12 mouse cellular contexts compared by ENCODE assay signal in the genomic region with DNA sequence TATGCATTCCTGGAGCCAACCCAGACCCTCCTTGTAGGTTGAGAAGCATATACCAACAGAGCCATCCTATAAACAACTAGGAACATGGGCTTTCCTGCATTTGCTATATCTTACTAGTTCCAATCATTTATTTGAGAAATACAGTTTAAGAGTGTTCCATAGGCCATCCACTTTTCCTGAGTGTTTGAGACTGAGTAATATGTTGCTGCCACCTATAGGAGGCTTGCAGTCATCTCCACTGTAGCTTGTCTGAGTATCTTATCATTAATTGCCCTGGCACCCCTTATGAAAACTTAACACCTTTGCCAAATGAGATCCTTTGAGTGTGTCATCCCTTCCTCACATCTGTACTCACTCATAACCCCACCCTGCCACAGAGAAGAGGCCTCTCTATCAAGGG. TPM values are rescaled to one million over a fixed set of nuclear protein-coding genes. Genes with fewer than 3 reads are reported as not detected.
DNase-seq lines count a peak whose midpoint lies in the region; ATAC-seq lines count a peak whose summit lies in the region.
"Had no signal": no experiment of that assay in that cellular context is flagged by ENCODE, and none has a peak within 500 bp of the region (broad histone marks: within the 10 kb centered on the region; RNA-seq: fewer than 3 reads in every experiment).

No protein-coding gene starts in this region.

- H3K36me3 ChIP-seq in embryonic facial prominence, embryonic 11.5 days (replicated peaks; ENCODE audit: control insufficient read depth, insufficient read depth, low read depth, low read length) = no peaks in the 10 kb centered on the region
- peaks cover 5% of the 10 kb centered on the region for H3K36me3 ChIP-seq in embryonic facial prominence, embryonic 10.5 days (replicated peaks)
- peaks cover 13% of the 10 kb centered on the region for H3K36me3 ChIP-seq in midbrain, embryonic 13.5 days

- H3K27ac ChIP-seq in embryonic facial prominence, embryonic 11.5 days (replicated peaks; ENCODE audit: low read depth, low read length) = no peak overlapping the region
- no peak overlapping the region for H3K27ac ChIP-seq in embryonic facial prominence, embryonic 10.5 days (replicated peaks)
- H3K27ac ChIP-seq in midbrain, embryonic 13.5 days = no peak overlapping the region

- ATAC-seq in embryonic facial prominence, embryonic 11.5 days (replicated peaks; ENCODE audit: insufficient number of reproducible peaks, low FRiP score, low TSS enrichment, low read depth) = peak; percentile 34; the same call in 1 of the 2 replicates
- ATAC-seq in midbrain, embryonic 13.5 days = peak; percentile 46; the same call in 1 of the 2 replicates

- H3K4me2 ChIP-seq in embryonic facial prominence, embryonic 11.5 days (ENCODE audit: low read depth, low read length) = no peak overlapping the region
- H3K4me2 ChIP-seq in midbrain, embryonic 13.5 days (replicated peaks) = no peak overlapping the region

- DNase-seq in embryonic facial prominence, embryonic 11.5 days (ENCODE audit: low spot score) = peak; percentile 47
- no peak for DNase-seq in embryonic facial prominence, embryonic 10.5 days (ENCODE audit: low spot score)
- peak; percentile 31 for DNase-seq in 416B (ENCODE audit: low read depth)
- peak; percentile 9 for DNase-seq in embryo, embryonic 9.5 days (ENCODE audit: extremely low spot score)
- no peak for DNase-seq in adrenal gland, postnatal 25 days
- DNase-seq in ovary, adult 18-20 months (ENCODE audit: low spot score) = no peak
- DNase-seq in thymus, postnatal 4 days = no peak
- DNase-seq: B cell, adult 2 months had no signal

- H3K27me3 ChIP-seq in embryonic facial prominence, embryonic 11.5 days (ENCODE audit: control insufficient read depth, insufficient read depth, low read length) = no peaks in the 10 kb centered on the region
- H3K27me3 ChIP-seq in embryonic facial prominence, embryonic 10.5 days (replicated peaks; ENCODE audit: low read depth, poor library complexity, severe bottlenecking) = no peaks in the 10 kb centered on the region
- no peaks in the 10 kb centered on the region for H3K27me3 ChIP-seq in midbrain, embryonic 13.5 days

- H3K4me3 ChIP-seq in embryonic facial prominence, embryonic 11.5 days (ENCODE audit: low read depth, low read length) = no peak overlapping the region
- H3K4me3 ChIP-seq in embryonic facial prominence, embryonic 10.5 days = no peak overlapping the region
- no peak overlapping the region for H3K4me3 ChIP-seq in midbrain, embryonic 13.5 days (replicated peaks)

- no peaks in the 10 kb centered on the region for H3K4me1 ChIP-seq in embryonic facial prominence, embryonic 11.5 days (ENCODE audit: control insufficient read depth, insufficient read depth, low read length)
- H3K4me1 ChIP-seq in embryonic facial prominence, embryonic 10.5 days = 0 out of 2 replicates have a peak, but pooled peaks cover 4% of the 10 kb centered on the region
- H3K4me1 ChIP-seq in midbrain, embryonic 13.5 days (replicated peaks) = no peaks in the 10 kb centered on the region

- no peaks in the 10 kb centered on the region for H3K9me3 ChIP-seq in embryonic facial prominence, embryonic 11.5 days (replicated peaks; ENCODE audit: control insufficient read depth, low read length)
- no peaks in the 10 kb centered on the region; the same call in 1 of the 2 replicates for H3K9me3 ChIP-seq in embryonic facial prominence, embryonic 10.5 days
- H3K9me3 ChIP-seq in midbrain, embryonic 13.5 days = no peaks in the 10 kb centered on the region

- H3K9ac ChIP-seq in embryonic facial prominence, embryonic 11.5 days (replicated peaks; ENCODE audit: low read length) = no peak overlapping the region
- no peak overlapping the region for H3K9ac ChIP-seq in midbrain, embryonic 13.5 days (replicated peaks)

RNA-seq across cellular contexts. Expression of a gene that starts 32.2 kb away (rescaled TPM):
- polyA plus RNA-seq in embryonic facial prominence, embryonic 11.5 days (2014; fragmentation: Nextera tagmentation; extraction: Ambion mirVana) = 12.9 and 13.0 TPM in 2 replicates
- polyA plus RNA-seq in embryonic facial prominence, embryonic 10.5 days (2016; fragmentation: Nextera tagmentation; extraction: Ambion mirVana) = 4.9 and 6.9 TPM in 2 replicates
- polyA plus RNA-seq in midbrain, embryonic 13.5 days (2015; fragmentation: Nextera tagmentation; extraction: Ambion mirVana) = 18.4 and 18.7 TPM in 2 replicates
- total RNA-seq in adrenal gland, postnatal 25 days (2021) = 0.33 and 1.3 TPM in 2 replicates
- total RNA-seq: adrenal gland, adult 18-20 months; neutrophil, adult 5-6 weeks had no signal
- polyA plus RNA-seq: gonadal fat pad, adult 2 months had no signal

Comparison
In these comparisons a context has a peak if more than half of its experiments do, and no peak if none do; other contexts are left out.
1. DNase-seq: peak in embryonic facial prominence, embryonic 11.5 days (single experiment), 416B (single experiment) and embryo, embryonic 9.5 days (single experiment); none in embryonic facial prominence, embryonic 10.5 days (single experiment), adrenal gland, postnatal 25 days (single experiment), ovary, adult 18-20 months (single experiment) and thymus, postnatal 4 days (single experiment).